Mouse (Mus musculus) embryonic facial prominence, embryonic 11.5 days (tissue): ENCODE data around the gene Klf9. TPM values are rescaled to one million over a fixed set of nuclear protein-coding genes. Genes with fewer than 3 reads are reported as not detected.

Source experiments
- ATAC-seq: fragments of 200-750 bp; cut with Nextera tagmentation; replicated peaks from 2 replicates; pipeline ENCODE4 v1.8.0; 2017; ENCODE audit warnings: low read depth; ENCODE audit not compliant: insufficient number of reproducible peaks, low FRiP score, low TSS enrichment
- DNase-seq: peaks from one replicate; pipeline ENCODE4 v3.0.0-alpha.2; 2015; ENCODE audit warnings: low spot score
- H3K27ac ChIP-seq: fragments of 300-500 bp; sonication (generic); replicated peaks from 2 replicates; pipeline ENCODE4 v1.5.1; 2014; ENCODE audit warnings: mild to moderate bottlenecking, low read depth, low read length, control low read depth
- H3K27me3 ChIP-seq: fragments of 300-500 bp; sonication (generic); 2 replicates; pipeline ENCODE4 v1.6.1; 2014; ENCODE audit warnings: mild to moderate bottlenecking, low read length, moderate library complexity, mixed read lengths; ENCODE audit not compliant: control insufficient read depth, insufficient read depth
- H3K36me3 ChIP-seq: fragments of 300-500 bp; sonication (generic); replicated peaks from 2 replicates; pipeline ENCODE4 v1.6.1; 2014; ENCODE audit warnings: low read depth, mild to moderate bottlenecking, low read length, moderate library complexity, mixed read lengths; ENCODE audit not compliant: control insufficient read depth, insufficient read depth
- H3K4me1 ChIP-seq: fragments of 300-500 bp; sonication (generic); 2 replicates; pipeline ENCODE4 v1.6.1; 2014; ENCODE audit warnings: low read length, mixed read lengths; ENCODE audit not compliant: control insufficient read depth, insufficient read depth
- H3K4me2 ChIP-seq: fragments of 300-500 bp; sonication (generic); 2 replicates; pipeline ENCODE4 v1.6.1; 2014; ENCODE audit warnings: low read depth, mild to moderate bottlenecking, control low read depth, low read length, moderate library complexity
- H3K4me3 ChIP-seq: fragments of 300-500 bp; sonication (generic); 2 replicates; pipeline ENCODE4 v1.5.1; 2014; ENCODE audit warnings: low read depth, low read length, control low read depth
- H3K9ac ChIP-seq: fragments of 300-500 bp; sonication (generic); replicated peaks from 2 replicates; pipeline ENCODE4 v1.6.1; 2014; ENCODE audit warnings: mild to moderate bottlenecking, control low read depth, low read length
- H3K9me3 ChIP-seq: fragments of 300-500 bp; sonication (generic); replicated peaks from 2 replicates; pipeline ENCODE4 v1.6.1; 2016; ENCODE audit warnings: mild to moderate bottlenecking, low read length, inconsistent platforms, mixed read lengths; ENCODE audit not compliant: control insufficient read depth
- WGBS: fragments of 180-500 bp; shearing (Covaris S2); extraction: QIAGEN DNeasy Blood & Tissue Kit; methylation state at CpG from one replicate; pipeline ENCODE4 v1.1.7; 2014; 5-methylcytosine and 5-hydroxymethylcytosine counted together
- polyA plus RNA-seq: library from polyadenylated mRNA; unstranded; fragments of >200 nt; fragmentation: Nextera tagmentation; extraction: Ambion mirVana; gene quantifications from 2 replicates; pipeline ENCODE4 v1.2.1, GENCODE M21; 2014

Gene Klf9
- polyA plus RNA-seq, 1 experiment from 2014 or later, result 0.81 TPM

GRCm38 (mm10) chr19:23175090-23175489 lies 34.1 kb downstream of the Klf9 start:
- no peaks in the 10 kb centered on the region for H3K27me3 ChIP-seq
- H3K4me3 ChIP-seq, result no peak overlapping the region
- H3K9me3 ChIP-seq, result no peaks in the 10 kb centered on the region
- no peak overlapping the region for H3K4me2 ChIP-seq
- no peak overlapping the region for H3K9ac ChIP-seq
- H3K4me1 ChIP-seq, result no peaks in the 10 kb centered on the region
- no peaks in the 10 kb centered on the region for H3K36me3 ChIP-seq
- no peak overlapping the region for H3K27ac ChIP-seq
- WGBS, result 71% methylated on average over 3 of the region's 3 CpGs
- no peak for DNase-seq
- no peak for ATAC-seq

GRCm38 (mm10) chr19:23175511-23175910 lies 34.5 kb downstream of the Klf9 start:
- Histone ChIP-seq H3K9me3 (no peaks in the 10 kb centered on the region), H3K36me3 (no peaks in the 10 kb centered on the region), H3K4me1 (no peaks in the 10 kb centered on the region), H3K9ac (no peak overlapping the region), H3K4me2 (no peak overlapping the region), H3K27ac (no peak overlapping the region), H3K27me3 (no peaks in the 10 kb centered on the region), H3K4me3 (no peak overlapping the region)
- ATAC-seq (no peak), DNase-seq (no peak)
- WGBS, result 77% methylated on average over 2 of the region's 2 CpGs

GRCm38 (mm10) chr19:23178533-23178932 lies 37.5 kb downstream of the Klf9 start:
- ATAC-seq (no peak), DNase-seq (no peak)
- H3K4me3 ChIP-seq, result no peak overlapping the region
- H3K27ac ChIP-seq, result no peak overlapping the region
- 90% methylated on average over 3 of the region's 3 CpGs for WGBS
- H3K9me3 ChIP-seq, result no peaks in the 10 kb centered on the region
- no peaks in the 10 kb centered on the region for H3K4me1 ChIP-seq
- H3K9ac ChIP-seq, result no peak overlapping the region
- no peak overlapping the region for H3K4me2 ChIP-seq
- no peaks in the 10 kb centered on the region for H3K27me3 ChIP-seq
- H3K36me3 ChIP-seq, result no peaks in the 10 kb centered on the region

- H3K4me3 ChIP-seq, result no peak overlapping the region
- 95% methylated on average over 4 of the region's 4 CpGs for WGBS
These were observed 42.5 kb downstream of the Klf9 start for GRCm38 (mm10) chr19:23183493-23183892.

GRCm38 (mm10) chr19:23184068-23184467 lies 43.0 kb downstream of the Klf9 start:
- Histone ChIP-seq H3K9me3 (no peaks in the 10 kb centered on the region), H3K27me3 (no peaks in the 10 kb centered on the region), H3K4me1 (no peaks in the 10 kb centered on the region), H3K36me3 (no peaks in the 10 kb centered on the region), H3K4me3 (no peak overlapping the region), H3K27ac (no peak overlapping the region), H3K4me2 (no peak overlapping the region), H3K9ac (no peak overlapping the region)
- WGBS, result 82% methylated on average over 4 of the region's 4 CpGs
- ATAC-seq (no peak), DNase-seq (no peak)

More at GRCm38 (mm10) chr19:23183493-23183892, 42.5 kb downstream of the Klf9 start:
- no peak for ATAC-seq
- no peaks in the 10 kb centered on the region for H3K36me3 ChIP-seq
- H3K27me3 ChIP-seq, result no peaks in the 10 kb centered on the region
- H3K9ac ChIP-seq, result no peak overlapping the region
- H3K9me3 ChIP-seq, result no peaks in the 10 kb centered on the region
- no peak overlapping the region for H3K27ac ChIP-seq
- H3K4me2 ChIP-seq, result no peak overlapping the region
- DNase-seq, result no peak
- no peaks in the 10 kb centered on the region for H3K4me1 ChIP-seq

GRCm38 (mm10) chr19:23187732-23188131 lies 46.7 kb downstream of the Klf9 start:
- Histone ChIP-seq H3K36me3 (no peaks in the 10 kb centered on the region; the same call in none of the 2 replicates), H3K4me2 (no peak overlapping the region), H3K9me3 (no peaks in the 10 kb centered on the region), H3K9ac (no peak overlapping the region), H3K4me3 (no peak overlapping the region), H3K27me3 (no peaks in the 10 kb centered on the region), H3K4me1 (no peaks in the 10 kb centered on the region), H3K27ac (no peak overlapping the region)
- DNase-seq (no peak), ATAC-seq (no peak)
- 84% methylated on average over 6 of the region's 6 CpGs for WGBS

- Histone ChIP-seq H3K4me3 (no peak overlapping the region), H3K27ac (no peak overlapping the region), H3K9ac (no peak overlapping the region), H3K9me3 (no peaks in the 10 kb centered on the region), H3K4me2 (no peak overlapping the region), H3K27me3 (no peaks in the 10 kb centered on the region), H3K36me3 (no peaks in the 10 kb centered on the region; the same call in none of the 2 replicates), H3K4me1 (no peaks in the 10 kb centered on the region)
- 96% methylated on average over 7 of the region's 7 CpGs for WGBS
- ATAC-seq (no peak), DNase-seq (no peak)
These were observed 48.0 kb downstream of the Klf9 start for GRCm38 (mm10) chr19:23188986-23189385.

- WGBS, result 86% methylated on average over 1 of the region's 1 CpGs
- no peaks in the 10 kb centered on the region for H3K9me3 ChIP-seq
- no peaks in the 10 kb centered on the region for H3K27me3 ChIP-seq
- no peak for ATAC-seq
- H3K4me1 ChIP-seq, result no peaks in the 10 kb centered on the region
- no peaks in the 10 kb centered on the region; the same call in none of the 2 replicates for H3K36me3 ChIP-seq
- no peak overlapping the region for H3K9ac ChIP-seq
- no peak overlapping the region for H3K4me2 ChIP-seq
- H3K4me3 ChIP-seq, result no peak overlapping the region
- DNase-seq, result no peak
- no peak overlapping the region for H3K27ac ChIP-seq
These were observed 48.7 kb downstream of the Klf9 start for GRCm38 (mm10) chr19:23189744-23190143.
